Mouse (Mus musculus) brown adipose tissue, adult 24 weeks (tissue): ENCODE measurements around the gene Stk11ip. TPM values are rescaled to one million over a fixed set of nuclear protein-coding genes. Genes with fewer than 3 reads are reported as not detected.

Source experiments
- H3K27ac ChIP-seq: fragments of 200-500 bp; replicated peaks from 2 replicates; pipeline ENCODE4 v1.5.1; 2012; ENCODE audit warnings: low read depth, mild to moderate bottlenecking, low read length
- H3K4me1 ChIP-seq: fragments of 200-500 bp; 2 replicates; pipeline ENCODE4 v1.6.1; 2012; ENCODE audit warnings: low read length, mixed read lengths; ENCODE audit not compliant: control insufficient read depth, insufficient read depth, insufficient read length
- H3K4me3 ChIP-seq: fragments of 200-500 bp; 2 replicates; pipeline ENCODE4 v1.5.1; 2012; ENCODE audit warnings: low read depth, mild to moderate bottlenecking, low read length, moderate library complexity; ENCODE audit not compliant: insufficient read depth
- polyA plus RNA-seq: library from polyadenylated mRNA; stranded (reverse); fragments of >200 nt; gene quantifications from 2 replicates; pipeline ENCODE4 v1.2.4, GENCODE M21; 2012; ENCODE audit not compliant: missing spikeins, insufficient read depth, insufficient read length

The Stk11ip gene
- polyA plus RNA-seq, 1 experiment: 5.2 TPM

DNA sequence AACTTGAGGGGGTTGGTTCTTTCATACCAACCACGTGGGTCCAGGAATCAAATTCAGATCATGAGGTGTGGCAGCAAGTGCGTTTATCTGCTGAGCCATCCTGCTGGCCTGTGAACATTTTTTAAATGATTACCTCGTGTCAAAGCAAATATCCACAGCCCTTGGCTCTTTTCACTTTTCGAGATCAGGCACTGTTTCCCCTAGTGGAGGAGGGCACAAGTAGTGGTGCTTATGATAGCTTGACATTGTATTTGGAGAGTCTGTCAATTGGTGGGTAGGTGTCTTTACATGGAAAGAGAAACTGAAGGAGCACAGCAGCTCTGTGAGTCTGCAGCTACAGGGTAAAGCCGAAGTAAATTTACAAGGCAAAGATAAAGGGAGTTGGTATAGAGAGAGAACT lies 43.6 kb downstream of the Stk11ip start:
- H3K4me1 ChIP-seq: no peaks in the 10 kb centered on the region
- H3K27ac ChIP-seq: no peak overlapping the region
- H3K4me3 ChIP-seq: no peak overlapping the region

DNA sequence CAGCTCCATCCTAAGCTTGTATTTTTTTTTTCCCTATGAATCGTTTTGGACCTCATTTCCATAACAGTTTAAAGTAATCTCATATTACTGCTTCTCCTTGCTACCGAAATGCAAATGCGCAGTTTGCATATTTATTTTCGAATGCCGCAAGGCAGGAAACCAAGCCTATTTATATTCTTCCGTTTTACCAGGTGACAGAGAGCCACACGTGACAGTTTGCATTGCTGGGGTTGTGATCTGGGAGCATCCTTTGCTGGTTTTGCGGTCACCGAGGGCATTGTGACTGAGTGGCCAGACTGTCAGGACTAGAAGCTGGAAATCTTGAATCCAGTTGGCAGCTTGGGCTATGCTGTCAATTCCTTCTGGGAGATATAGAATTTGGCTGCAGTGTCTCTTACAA lies 44.3 kb downstream of the Stk11ip start:
- H3K27ac ChIP-seq: no peak overlapping the region
- H3K4me3 ChIP-seq: no peak overlapping the region
- no peaks in the 10 kb centered on the region for H3K4me1 ChIP-seq

DNA sequence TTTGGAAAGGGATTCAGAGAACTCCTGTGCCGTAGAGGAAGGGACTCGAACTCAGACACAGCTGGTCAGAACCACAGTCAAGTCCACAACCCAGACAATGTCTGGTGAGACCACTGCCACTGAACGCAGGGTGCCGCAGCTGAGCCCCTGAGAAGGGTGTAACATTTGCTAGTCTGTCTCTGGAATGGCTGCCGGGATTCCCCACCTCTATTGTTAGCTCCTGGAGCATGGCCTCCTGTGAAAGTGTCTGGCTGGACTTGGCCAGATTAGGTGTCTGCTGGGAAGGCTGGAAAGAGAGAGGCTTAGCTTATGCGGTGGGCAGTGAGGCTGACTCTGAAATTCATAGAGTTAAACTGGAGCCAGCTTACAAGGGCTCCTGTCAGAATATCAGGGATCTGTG lies 49.1 kb downstream of the Stk11ip start:
- H3K27ac ChIP-seq: no peak overlapping the region
- H3K4me3 ChIP-seq: no peak overlapping the region
- no peaks in the 10 kb centered on the region for H3K4me1 ChIP-seq

DNA sequence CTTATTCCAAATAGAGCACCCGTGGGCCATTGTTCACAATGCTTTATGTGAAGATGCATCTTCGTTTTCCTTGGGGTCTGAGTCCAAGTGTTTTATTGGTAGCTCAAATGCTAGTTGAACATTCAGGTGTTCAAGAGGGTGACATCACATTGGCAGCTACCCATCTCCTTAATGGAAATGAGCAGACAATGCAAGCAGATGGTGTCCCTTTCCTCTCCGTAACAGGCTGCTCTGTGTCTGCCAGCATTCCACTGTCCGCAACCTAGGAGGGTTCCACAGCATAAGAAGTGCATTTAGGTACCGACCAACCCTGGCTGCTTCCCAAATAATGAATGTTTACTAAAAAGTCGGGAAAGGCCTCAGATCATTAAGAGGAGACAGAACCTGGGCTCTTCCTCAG lies 51.4 kb downstream of the Stk11ip start:
- Histone ChIP-seq H3K27ac (no peak overlapping the region), H3K4me1 (no peaks in the 10 kb centered on the region), H3K4me3 (no peak overlapping the region)

DNA sequence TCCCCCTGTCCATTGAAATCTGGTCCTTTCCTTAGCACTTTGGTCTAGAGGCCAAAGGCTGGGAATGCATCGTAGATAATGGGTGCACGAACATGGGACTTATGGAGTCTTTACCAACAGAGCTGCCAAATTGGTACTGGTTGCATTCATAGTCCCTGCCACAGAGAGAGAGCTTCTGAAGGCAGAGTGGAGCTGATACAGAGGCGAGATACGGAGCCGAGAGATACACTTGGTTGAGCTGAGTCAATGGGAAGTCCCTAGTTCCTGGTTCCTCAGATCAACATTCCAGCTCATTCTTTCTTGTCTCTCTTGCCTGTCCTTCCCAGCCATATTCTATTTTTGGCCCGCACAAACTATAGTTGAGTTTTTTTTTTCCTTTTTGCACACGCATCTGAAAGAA lies 52.4 kb downstream of the Stk11ip start:
- Histone ChIP-seq H3K4me3 (no peak overlapping the region), H3K4me1 (no peaks in the 10 kb centered on the region), H3K27ac (no peak overlapping the region)

DNA sequence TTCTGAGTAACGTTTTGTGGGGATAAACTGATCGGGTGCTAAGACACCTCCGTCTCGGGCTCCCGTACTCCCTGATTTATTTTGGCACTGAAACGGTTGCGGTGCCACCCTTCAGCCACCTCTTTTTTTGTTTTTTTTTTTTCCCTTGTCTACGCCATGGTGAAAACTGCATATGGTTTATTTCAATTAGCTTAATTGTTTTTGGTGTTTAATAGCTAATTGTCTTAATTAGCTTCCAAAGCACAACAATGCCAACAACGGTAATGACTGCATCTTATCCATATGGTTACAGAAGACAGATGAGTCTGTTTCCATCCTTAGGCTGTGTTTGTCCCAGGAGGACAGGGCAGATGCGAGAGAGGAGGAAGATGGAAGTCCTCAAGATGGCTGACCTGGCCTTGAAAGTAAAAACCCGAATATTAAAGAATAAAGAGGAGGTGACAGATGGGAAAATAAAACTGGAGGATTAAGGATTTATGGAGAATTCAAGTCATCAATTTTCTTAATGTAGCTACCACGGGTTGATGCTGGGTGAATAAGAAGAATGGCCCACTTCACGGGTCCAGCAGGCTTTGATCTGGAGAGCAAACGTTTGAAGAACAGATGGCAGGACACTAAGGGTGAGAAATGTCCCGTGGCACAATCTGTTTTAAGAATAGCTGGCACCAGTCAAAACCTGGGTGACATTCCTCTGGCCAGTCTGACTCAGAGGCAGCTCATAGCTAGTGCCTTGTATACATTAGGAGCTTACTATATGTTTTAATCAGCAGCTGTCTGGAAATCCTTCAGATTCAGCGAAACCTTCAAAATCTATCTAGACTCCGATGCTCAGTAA lies 53.4 kb downstream of the Stk11ip start:
- Histone ChIP-seq H3K27ac (no peak overlapping the region), H3K4me3 (no peak overlapping the region), H3K4me1 (no peaks in the 10 kb centered on the region)

DNA sequence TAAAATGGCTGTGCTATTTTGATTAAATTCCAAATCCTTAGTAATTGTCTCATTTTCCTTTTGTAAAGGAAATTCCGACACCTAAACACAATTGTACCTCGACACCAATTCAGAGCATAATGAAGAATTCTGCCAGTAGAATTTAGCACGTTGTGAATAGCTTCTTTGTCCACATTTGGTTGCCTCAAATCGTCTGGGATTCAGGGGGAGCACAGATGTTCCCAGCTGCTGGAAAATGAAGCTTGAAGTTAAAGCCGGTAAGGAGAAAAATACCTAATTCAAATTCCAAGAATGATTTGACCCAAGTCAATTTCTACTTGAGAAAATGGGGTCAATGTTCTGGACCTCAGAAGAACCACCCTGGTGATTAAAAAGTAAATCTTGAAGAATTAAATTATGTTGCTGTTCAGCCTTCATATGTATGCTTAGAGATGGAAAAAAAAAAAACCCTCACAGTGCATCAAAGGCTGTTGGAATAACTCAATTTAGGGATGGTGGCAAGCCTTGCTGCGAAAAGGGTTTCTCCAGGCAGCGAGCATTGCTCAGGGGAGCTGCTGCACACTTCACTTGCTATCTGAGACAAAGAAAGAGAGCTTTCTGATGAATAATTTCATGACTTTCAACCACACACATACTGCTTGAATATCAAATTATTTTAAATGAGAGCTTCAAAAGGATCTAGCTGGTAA lies 60.8 kb downstream of the Stk11ip start:
- no peak overlapping the region for H3K4me3 ChIP-seq
- no peaks in the 10 kb centered on the region for H3K4me1 ChIP-seq
- no peak overlapping the region for H3K27ac ChIP-seq

DNA sequence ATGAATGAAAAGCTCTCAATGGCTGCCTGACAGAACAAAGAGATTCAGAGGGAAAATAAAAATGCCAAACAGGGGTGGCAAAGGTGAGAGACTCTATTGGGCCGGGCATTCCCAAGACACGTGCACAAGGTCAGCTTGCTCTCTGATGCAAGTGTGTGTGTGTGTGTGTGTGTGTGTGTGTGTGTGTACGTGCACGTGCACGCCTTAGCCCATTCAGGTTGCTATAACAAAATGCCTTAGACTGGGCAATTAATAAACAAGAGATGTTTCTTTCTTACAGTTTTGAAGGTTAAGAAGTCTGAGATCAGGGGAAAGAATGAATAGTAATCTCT lies 61.3 kb downstream of the Stk11ip start:
- H3K27ac ChIP-seq: no peak overlapping the region
- no peaks in the 10 kb centered on the region for H3K4me1 ChIP-seq
- H3K4me3 ChIP-seq: no peak overlapping the region

DNA sequence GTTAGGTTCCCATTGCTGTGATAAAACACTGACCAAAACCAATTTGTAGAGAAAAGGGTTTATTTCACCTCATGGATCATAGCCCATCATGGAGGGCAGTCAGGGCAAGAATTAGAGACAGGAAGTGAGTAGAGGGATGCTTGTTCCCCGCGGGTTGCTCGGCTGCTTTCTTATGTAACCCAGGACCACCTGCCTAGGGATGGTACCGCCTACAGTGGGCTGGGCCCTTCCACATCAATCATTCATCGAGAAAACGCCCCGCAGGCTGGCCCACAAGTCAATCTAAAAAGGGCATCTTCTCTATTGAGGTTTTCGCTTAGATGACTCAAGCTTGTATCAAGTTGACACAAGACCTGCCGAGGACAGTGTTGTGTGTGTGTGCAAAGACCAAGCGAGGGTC lies 61.7 kb downstream of the Stk11ip start:
- no peak overlapping the region for H3K4me3 ChIP-seq
- H3K4me1 ChIP-seq: no peaks in the 10 kb centered on the region
- H3K27ac ChIP-seq: no peak overlapping the region

DNA sequence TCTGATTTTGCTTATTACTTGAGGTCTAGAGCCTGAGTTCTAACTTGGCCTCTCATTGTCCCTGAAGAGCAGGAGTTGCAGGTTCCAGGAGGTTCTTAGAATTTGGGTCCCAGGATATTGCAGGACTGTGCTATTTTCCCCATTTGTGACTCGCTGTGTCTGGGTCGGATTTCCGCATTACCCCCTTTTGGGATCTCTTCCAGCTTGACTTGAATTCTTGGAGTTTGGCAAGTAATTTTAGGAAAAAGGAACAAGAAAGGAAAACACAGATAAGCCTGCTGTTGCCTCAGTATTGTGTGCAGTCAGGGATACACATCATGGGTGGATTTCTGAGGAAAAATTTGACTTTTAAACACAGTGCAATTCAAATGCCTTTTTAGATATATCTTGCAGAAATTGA lies 65.5 kb downstream of the Stk11ip start:
- H3K4me1 ChIP-seq: no peaks in the 10 kb centered on the region
- no peak overlapping the region for H3K4me3 ChIP-seq
- no peak overlapping the region for H3K27ac ChIP-seq

Other genes starting within 250 kb of the Stk11ip start
- not detected in 2 replicates for gene Resp18, start 243.1 kb upstream of the Stk11ip start, polyA plus RNA-seq
- 72.6 and 86.4 TPM in 2 replicates for gene Dnpep, start 203.5 kb upstream of the Stk11ip start, polyA plus RNA-seq
- 68.8 and 75.5 TPM in 2 replicates for gene Des, start 161.2 kb upstream of the Stk11ip start, polyA plus RNA-seq
- gene Speg, start 146.2 kb upstream of the Stk11ip start, polyA plus RNA-seq: 5.7 and 11.3 TPM in 2 replicates
- 31.6 and 47.1 TPM in 2 replicates for gene Gmppa, start 85.6 kb upstream of the Stk11ip start, polyA plus RNA-seq
- gene Asic4, start 71.1 kb upstream of the Stk11ip start, polyA plus RNA-seq: not detected in 2 replicates
- 3.5 and 5.8 TPM in 2 replicates for gene Chpf, start 42.2 kb upstream of the Stk11ip start, polyA plus RNA-seq
- not detected in 2 replicates for gene Tmem198, start 42.0 kb upstream of the Stk11ip start, polyA plus RNA-seq
- gene Obsl1, start 15.1 kb upstream of the Stk11ip start, polyA plus RNA-seq: 0.87 and 4.5 TPM in 2 replicates
- gene Inha, start 14.5 kb upstream of the Stk11ip start, polyA plus RNA-seq: not detected in 2 replicates
- gene Slc4a3, start 24.7 kb downstream of the Stk11ip start, polyA plus RNA-seq: 2.3 and 3.3 TPM in 2 replicates